Comparison of ENCODE assay signal across 10 mouse cellular contexts in genomic region chr1:188904091-188904490, GRCm38 (mm10).
DNase-seq lines count a peak whose midpoint lies in the region; ATAC-seq and TF ChIP-seq lines count a peak whose summit lies in the region.
"Had no signal": no experiment of that assay in that cellular context is flagged by ENCODE, and none has a peak within 500 bp of the region (broad histone marks: within the 10 kb centered on the region; RNA-seq: fewer than 3 reads in every experiment).

No protein-coding gene starts in this region.

- H3K4me2 ChIP-seq in kidney, embryonic 15.5 days: no peak overlapping the region
- H3K4me2 ChIP-seq: heart, embryonic 13.5 days had no signal

- no peak overlapping the region for H3K27ac ChIP-seq in kidney, adult 2 months (ENCODE audit: insufficient read depth, low read depth, low read length)
- H3K27ac ChIP-seq in kidney, embryonic 15.5 days: no peak overlapping the region
- H3K27ac ChIP-seq: heart, embryonic 13.5 days had no signal

- TF ChIP-seq CTCF in kidney, adult 2 months (conservative IDR thresholded peaks at IDR 0.05; ENCODE audit: insufficient read depth, insufficient read length, low read depth, low read length): peak; percentile 17; the same call in 1 of the 2 replicates

- no peaks in the 10 kb centered on the region for H3K27me3 ChIP-seq in kidney, adult 2 months (replicated peaks; ENCODE audit: control insufficient read depth, insufficient read depth, low read length)
- H3K27me3 ChIP-seq in kidney, embryonic 15.5 days: no peaks in the 10 kb centered on the region

- H3K9ac ChIP-seq in kidney, embryonic 15.5 days: no peak overlapping the region
- H3K9ac ChIP-seq: heart, embryonic 13.5 days had no signal

- ATAC-seq in kidney, embryonic 15.5 days (replicated peaks; ENCODE audit: low FRiP score): no peak

- no peak overlapping the region for H3K4me3 ChIP-seq in kidney, adult 2 months (ENCODE audit: insufficient read depth, low read depth, low read length)
- H3K4me3 ChIP-seq in kidney, embryonic 15.5 days (replicated peaks): no peak overlapping the region
- H3K4me3 ChIP-seq: heart, embryonic 13.5 days had no signal

- DNase-seq in embryo, embryonic 10.5 days (ENCODE audit: low spot score): peak; percentile 43
- DNase-seq in embryo, embryonic 9.5 days (ENCODE audit: extremely low spot score): no peak
- DNase-seq in kidney, adult 2 months: no peak
- DNase-seq in right cerebral cortex, adult 18-20 months: peak; percentile 5
- no peak for DNase-seq in right cerebral cortex, postnatal 25 days
- DNase-seq in telencephalon, adult 2 months (ENCODE audit: low read depth, low spot score): peak; percentile 34
- DNase-seq in cerebellum, postnatal 25 days: no peak
- DNase-seq: kidney, postnatal 14 days had no signal

- no peaks in the 10 kb centered on the region for H3K9me3 ChIP-seq in kidney, embryonic 15.5 days (replicated peaks)
- H3K9me3 ChIP-seq: heart, embryonic 13.5 days had no signal

- 34% methylated on average over 10 of the region's 10 CpGs for WGBS in kidney, adult 2 months
- 42% methylated on average over 10 of the region's 10 CpGs for WGBS in kidney, embryonic 15.5 days

- H3K4me1 ChIP-seq in kidney, adult 2 months (ENCODE audit: control insufficient read depth, insufficient read depth, low read length): no peaks in the 10 kb centered on the region
- H3K4me1 ChIP-seq in kidney, embryonic 15.5 days: 0 out of 2 replicates have a peak, but pooled peaks cover 2% of the 10 kb centered on the region
- H3K4me1 ChIP-seq: heart, embryonic 13.5 days had no signal

- H3K36me3 ChIP-seq in kidney, adult 2 months (ENCODE audit: control insufficient read depth, insufficient read depth, low read length): no peaks in the 10 kb centered on the region
- no peaks in the 10 kb centered on the region for H3K36me3 ChIP-seq in kidney, embryonic 15.5 days
- H3K36me3 ChIP-seq: heart, embryonic 13.5 days had no signal

- no peak for TF ChIP-seq POLR2A in kidney, adult 2 months (IDR thresholded peaks at IDR 0.05; ENCODE audit: low read depth, low read length)

Comparison
In these comparisons a context has a peak if more than half of its experiments do, and no peak if none do; other contexts are left out.
1. DNase-seq: peak in embryo, embryonic 10.5 days (single experiment), right cerebral cortex, adult 18-20 months (single experiment) and telencephalon, adult 2 months (single experiment); none in embryo, embryonic 9.5 days (single experiment), kidney, adult 2 months (single experiment), right cerebral cortex, postnatal 25 days (single experiment) and cerebellum, postnatal 25 days (0 of 2).